Mouse (Mus musculus) stomach, embryonic 14.5 days (tissue): Measurements from ENCODE around the gene Olfr1155. TPM values are rescaled to one million over a fixed set of nuclear protein-coding genes. Genes with fewer than 3 reads are reported as not detected.

Source experiments
- ATAC-seq: fragments of 200-750 bp; cut with Nextera tagmentation; 2 replicates; pipeline ENCODE4 v1.8.0; 2017; ENCODE audit warnings: low read depth, moderate TSS enrichment; ENCODE audit not compliant: insufficient number of reproducible peaks, insufficient read depth, low FRiP score
- H3K27ac ChIP-seq: fragments of 300-500 bp; sonication (generic); 2 replicates; pipeline ENCODE4 v1.5.1; 2014; ENCODE audit warnings: mild to moderate bottlenecking, low read length, moderate library complexity, mixed read lengths
- H3K27me3 ChIP-seq: fragments of 300-500 bp; sonication (generic); 2 replicates; pipeline ENCODE4 v1.6.1; 2014; ENCODE audit warnings: low read length, control low read depth, mixed read lengths; ENCODE audit not compliant: control insufficient read depth, insufficient read depth
- H3K36me3 ChIP-seq: fragments of 300-500 bp; sonication (generic); 2 replicates; pipeline ENCODE4 v1.6.1; 2014; ENCODE audit warnings: mild to moderate bottlenecking, control low read depth, low read length, moderate library complexity, mixed read lengths; ENCODE audit not compliant: control insufficient read depth, insufficient read depth
- H3K4me1 ChIP-seq: fragments of 300-500 bp; sonication (generic); 2 replicates; pipeline ENCODE4 v1.6.1; 2014; ENCODE audit warnings: low read length, control low read depth, mixed read lengths; ENCODE audit not compliant: control insufficient read depth, insufficient read depth
- H3K4me2 ChIP-seq: fragments of 300-500 bp; sonication (generic); replicated peaks from 2 replicates; pipeline ENCODE4 v1.6.1; 2014; ENCODE audit warnings: low read depth, low read length, control low read depth
- H3K4me3 ChIP-seq: fragments of 300-500 bp; sonication (generic); 2 replicates; pipeline ENCODE4 v1.5.1; 2014; ENCODE audit warnings: low read depth, low read length, control low read depth
- H3K9ac ChIP-seq: fragments of 300-500 bp; sonication (generic); replicated peaks from 2 replicates; pipeline ENCODE4 v1.6.1; 2014; ENCODE audit warnings: low read depth, mild to moderate bottlenecking, control low read depth, low read length, moderate library complexity, mixed read lengths
- H3K9me3 ChIP-seq: fragments of 300-500 bp; sonication (generic); 2 replicates; pipeline ENCODE4 v1.6.1; 2016; ENCODE audit warnings: low read depth, low read length, control low read depth; ENCODE audit not compliant: control insufficient read depth
- WGBS: fragments of 180-500 bp; shearing (Covaris S2); extraction: QIAGEN DNeasy Blood & Tissue Kit; methylation state at CpG from one replicate; pipeline ENCODE4 v1.1.7; 2014; 5-methylcytosine and 5-hydroxymethylcytosine counted together
- polyA plus RNA-seq: library from polyadenylated mRNA; unstranded; fragments of >200 nt; fragmentation: Nextera tagmentation; extraction: Ambion mirVana; gene quantifications from 2 replicates; pipeline ENCODE4 v1.2.1, GENCODE M21; 2014

The Olfr1155 gene
- not detected in 2 replicates for polyA plus RNA-seq

DNA sequence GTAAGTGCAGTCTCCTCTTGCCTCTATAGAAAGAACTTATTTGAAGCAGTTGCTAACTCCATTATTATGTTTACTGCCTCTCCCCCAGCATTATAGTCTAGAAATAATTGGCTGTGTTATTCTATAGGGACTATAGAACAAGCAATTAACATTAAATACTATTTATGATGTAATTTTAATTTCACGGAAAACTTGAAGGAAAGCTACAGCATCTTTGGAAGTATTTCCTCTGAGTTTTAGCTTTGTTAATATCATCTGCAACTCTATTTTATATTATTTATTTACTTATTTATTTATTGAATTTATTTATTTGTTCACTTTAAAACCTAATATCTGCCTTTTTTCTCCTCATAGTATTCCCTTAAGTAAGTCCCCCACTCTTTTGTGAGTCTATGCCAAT is at the start of gene Olfr1155:
TSS of gene Olfr1155 (minus strand) at position 101 of the 400 bp plus-strand sequence.
- no peaks in the 10 kb centered on the region for H3K4me1 ChIP-seq
- H3K27ac ChIP-seq, result no peak within 1 kb of the TSS
- no peak for ATAC-seq
- no peaks in the 10 kb centered on the region for H3K36me3 ChIP-seq
- H3K9me3 ChIP-seq, result no peaks in the 10 kb centered on the region
- no peak within 1 kb of the TSS for H3K9ac ChIP-seq
- H3K4me2 ChIP-seq, result no peak within 1 kb of the TSS
- H3K27me3 ChIP-seq, result no peaks in the 10 kb centered on the region
- WGBS, result 98% methylated on average over 1 of the region's 1 CpGs
- no peak within 1 kb of the TSS for H3K4me3 ChIP-seq

DNA sequence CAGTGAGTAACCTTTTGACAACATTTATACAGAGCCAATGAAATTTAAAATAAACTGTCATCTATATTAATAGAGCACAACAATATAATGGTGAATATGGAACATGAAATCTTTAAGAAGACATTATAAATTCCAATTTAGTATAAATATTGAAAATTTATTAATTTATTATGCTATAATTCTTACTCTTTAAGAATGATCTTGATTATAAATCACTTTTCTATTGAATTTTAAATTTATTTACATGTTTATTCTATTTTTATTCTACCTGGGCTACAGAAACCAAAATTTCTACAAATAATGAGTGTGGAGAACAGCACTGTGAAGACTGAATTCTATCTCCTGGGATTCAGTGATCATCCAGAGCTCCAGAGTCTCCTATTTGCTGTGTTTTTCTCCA is 44.9 kb upstream of the Olfr1155 start, which contains the start of gene Olfr1158:
TSS of gene Olfr1158 (plus strand) at position 301 of the 400 bp plus-strand sequence.
- H3K9me3 ChIP-seq, result no peaks in the 10 kb centered on the region
- no peaks in the 10 kb centered on the region for H3K27me3 ChIP-seq
- ATAC-seq, result no peak

DNA sequence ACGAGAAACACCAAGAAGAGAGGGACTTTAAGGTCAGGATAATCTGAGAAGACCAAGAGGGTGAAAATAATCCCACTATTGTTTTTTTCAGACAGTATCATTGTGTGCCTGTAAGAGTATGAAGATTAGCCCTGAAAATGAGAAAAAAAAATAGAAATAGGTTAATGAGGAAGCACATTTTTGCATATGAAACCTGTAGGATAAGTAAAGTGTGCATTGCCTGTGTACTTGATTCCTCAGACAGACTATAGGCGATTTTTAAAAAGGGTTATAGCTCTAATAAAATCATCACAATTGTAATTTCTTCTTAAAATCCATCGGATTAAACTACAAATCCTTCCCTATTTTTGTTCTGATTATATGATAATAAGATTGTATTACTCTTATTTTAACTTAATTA is 29.6 kb upstream of the Olfr1155 start, which contains the start of gene Olfr74:
TSS of gene Olfr74 (minus strand) at position 101 of the 400 bp plus-strand sequence.
- Histone ChIP-seq H3K9ac (no peak within 1 kb of the TSS), H3K4me1 (no peaks in the 10 kb centered on the region), H3K4me3 (no peak within 1 kb of the TSS), H3K36me3 (no peaks in the 10 kb centered on the region), H3K27me3 (no peaks in the 10 kb centered on the region), H3K4me2 (no peak within 1 kb of the TSS), H3K9me3 (no peaks in the 10 kb centered on the region), H3K27ac (no peak within 1 kb of the TSS)
- 71% methylated on average over 3 of the region's 3 CpGs for WGBS
- ATAC-seq, result no peak

More for the DNA sequence above, 44.9 kb upstream of the Olfr1155 start, which contains the start of gene Olfr1158:
- no peak within 1 kb of the TSS for H3K27ac ChIP-seq
- no peak within 1 kb of the TSS for H3K4me3 ChIP-seq
- H3K9ac ChIP-seq, result no peak within 1 kb of the TSS
- no peaks in the 10 kb centered on the region for H3K36me3 ChIP-seq
- no peak within 1 kb of the TSS for H3K4me2 ChIP-seq
- no peaks in the 10 kb centered on the region for H3K4me1 ChIP-seq

DNA sequence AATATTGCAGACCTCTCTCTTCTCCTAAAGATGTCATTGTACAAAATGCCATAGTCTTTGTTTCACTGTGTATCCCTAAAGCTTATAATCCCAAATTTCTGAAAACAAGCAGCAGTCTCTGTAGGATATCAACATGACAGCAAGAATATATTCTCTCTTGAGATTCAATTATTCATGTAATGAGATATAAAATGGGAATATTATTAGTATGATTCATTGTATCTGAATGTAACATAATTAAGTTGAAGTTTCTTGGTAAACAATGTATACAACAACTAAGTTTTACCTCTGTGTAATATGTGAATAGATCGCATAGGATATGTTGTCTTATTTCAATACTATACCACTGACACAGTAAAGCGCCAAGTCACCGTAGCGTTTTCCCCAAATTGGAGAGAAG is 23.3 kb upstream of the Olfr1155 start, which contains the start of gene Olfr1157:
TSS of gene Olfr1157 (minus strand) at position 101 of the 400 bp plus-strand sequence.
- Histone ChIP-seq H3K4me3 (no peak within 1 kb of the TSS), H3K9ac (no peak within 1 kb of the TSS), H3K4me1 (no peaks in the 10 kb centered on the region), H3K9me3 (no peaks in the 10 kb centered on the region), H3K36me3 (no peaks in the 10 kb centered on the region), H3K27me3 (no peaks in the 10 kb centered on the region), H3K27ac (no peak within 1 kb of the TSS), H3K4me2 (no peak within 1 kb of the TSS)
- 95% methylated on average over 4 of the region's 4 CpGs for WGBS
- ATAC-seq, result no peak

DNA sequence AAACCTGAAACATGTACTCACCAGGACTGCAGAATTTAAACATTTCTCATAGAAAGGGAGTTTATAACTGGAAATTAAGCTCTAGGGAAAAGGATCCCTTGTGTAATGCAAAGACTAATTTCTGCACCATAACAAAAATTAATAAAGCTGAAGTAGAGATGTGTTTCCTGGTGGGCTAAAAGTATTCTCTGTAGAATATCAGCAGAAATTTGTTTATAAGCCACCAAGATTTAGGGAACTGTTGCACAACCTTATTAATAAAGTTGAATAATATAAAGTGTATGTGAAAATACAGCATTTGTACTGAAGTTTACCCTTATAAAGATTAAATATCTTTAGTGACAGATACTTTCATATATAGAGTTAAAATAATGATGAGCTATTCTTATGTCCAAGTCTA is 8.1 kb upstream of the Olfr1155 start, which contains the start of gene Olfr1156:
TSS of gene Olfr1156 (minus strand) at position 101 of the 400 bp plus-strand sequence.
- Histone ChIP-seq H3K27ac (no peak within 1 kb of the TSS), H3K27me3 (no peaks in the 10 kb centered on the region), H3K4me1 (no peaks in the 10 kb centered on the region), H3K36me3 (no peaks in the 10 kb centered on the region), H3K4me2 (no peak within 1 kb of the TSS), H3K9me3 (no peaks in the 10 kb centered on the region), H3K4me3 (no peak within 1 kb of the TSS), H3K9ac (no peak within 1 kb of the TSS)
- no peak for ATAC-seq

DNA sequence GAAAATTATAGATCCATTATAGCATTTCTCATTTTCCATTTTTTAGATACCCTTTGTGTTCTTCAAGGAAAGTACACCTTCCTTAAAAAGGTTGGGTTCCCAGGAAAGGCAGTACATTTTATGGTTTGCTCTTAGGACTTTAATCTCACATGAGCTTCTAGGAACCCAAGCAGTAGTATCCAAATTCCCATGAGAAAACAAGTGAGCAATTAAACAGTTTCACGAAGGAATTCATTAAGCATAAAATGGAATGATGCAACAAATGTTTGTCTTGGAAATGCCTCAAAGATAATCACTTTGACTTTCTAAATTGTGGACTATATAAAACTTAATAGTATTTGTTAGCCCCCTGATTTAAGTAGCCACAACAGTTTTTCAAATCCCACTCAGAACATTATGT is 39.9 kb downstream of the Olfr1155 start, which contains the start of gene Olfr1154:
TSS of gene Olfr1154 (minus strand) at position 101 of the 400 bp plus-strand sequence.
- Histone ChIP-seq H3K4me3 (no peak within 1 kb of the TSS), H3K9me3 (no peaks in the 10 kb centered on the region), H3K9ac (no peak within 1 kb of the TSS), H3K27ac (no peak within 1 kb of the TSS), H3K4me2 (no peak within 1 kb of the TSS), H3K27me3 (no peaks in the 10 kb centered on the region), H3K4me1 (no peaks in the 10 kb centered on the region), H3K36me3 (no peaks in the 10 kb centered on the region)
- ATAC-seq, result no peak
- 89% methylated on average over 1 of the region's 1 CpGs for WGBS

DNA sequence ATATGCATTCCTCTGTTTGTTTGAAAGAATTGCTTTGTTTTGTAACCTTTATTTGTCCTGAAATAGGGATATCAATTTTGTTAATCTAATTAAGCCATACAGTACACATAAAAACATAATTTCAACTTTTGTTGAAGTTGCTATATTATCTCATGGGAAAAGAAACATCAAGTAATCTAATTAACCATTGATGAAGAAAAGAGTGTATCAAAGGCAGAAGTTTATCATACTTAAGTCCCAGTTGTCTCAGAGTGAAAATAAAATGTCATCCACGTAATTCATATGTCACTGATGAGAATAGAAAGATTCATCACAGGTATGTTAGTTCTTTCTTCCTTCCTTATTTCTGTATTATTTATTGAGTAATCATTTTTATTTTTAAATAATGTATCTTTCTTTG is 50.3 kb downstream of the Olfr1155 start, which contains the start of gene Olfr1153:
TSS of gene Olfr1153 (plus strand) at position 301 of the 400 bp plus-strand sequence.
- Histone ChIP-seq H3K4me2 (no peak within 1 kb of the TSS), H3K36me3 (no peaks in the 10 kb centered on the region), H3K27me3 (no peaks in the 10 kb centered on the region), H3K9ac (no peak within 1 kb of the TSS), H3K4me1 (no peaks in the 10 kb centered on the region), H3K9me3 (no peaks in the 10 kb centered on the region), H3K4me3 (no peak within 1 kb of the TSS), H3K27ac (no peak within 1 kb of the TSS)
- WGBS, result 76% methylated on average over 1 of the region's 1 CpGs
- ATAC-seq, result no peak
